Mouse (Mus musculus) heart, embryonic 14.5 days (tissue): ENCODE data around the gene Trat1. TPM values are rescaled to one million over a fixed set of nuclear protein-coding genes. Genes with fewer than 3 reads are reported as not detected.

Source experiments
- ATAC-seq: fragments of 200-750 bp; cut with Nextera tagmentation; 2 replicates; pipeline ENCODE4 v1.8.0; 2017; ENCODE audit warnings: low read depth, moderate TSS enrichment; ENCODE audit not compliant: insufficient number of reproducible peaks, insufficient read depth, low FRiP score
- H3K27ac ChIP-seq, 2 experiments: fragments of 200-500 bp in 1 of 2; fragments of 300-500 bp in 1 of 2; sonication (generic) in 1 of 2; replicated peaks in 1 of 2; 2 replicates each; pipeline ENCODE4 v1.5.1; 2012 to 2014; ENCODE audit warnings: low read depth in 2 of 2, low read length in 2 of 2, control low read depth in 1 of 2, mild to moderate bottlenecking in 1 of 2, mixed read lengths in 1 of 2; ENCODE audit not compliant: control insufficient read depth in 1 of 2, insufficient read depth in 1 of 2
- H3K27me3 ChIP-seq: fragments of 300-500 bp; sonication (generic); 2 replicates; pipeline ENCODE4 v1.6.1; 2014; ENCODE audit warnings: mild to moderate bottlenecking, low read length, control low read depth; ENCODE audit not compliant: control insufficient read depth, insufficient read depth
- H3K36me3 ChIP-seq: fragments of 300-500 bp; sonication (generic); 2 replicates; pipeline ENCODE4 v1.6.1; 2014; ENCODE audit warnings: mild to moderate bottlenecking, control low read depth, low read length, mixed read lengths; ENCODE audit not compliant: control insufficient read depth, insufficient read depth
- H3K4me1 ChIP-seq, 2 experiments: fragments of 200-500 bp in 1 of 2; fragments of 300-500 bp in 1 of 2; sonication (generic) in 1 of 2; 2 replicates each; pipeline ENCODE4 v1.6.1; 2012 to 2014; ENCODE audit warnings: low read length in 2 of 2, control low read depth in 1 of 2, mixed read lengths in 1 of 2; ENCODE audit not compliant: control insufficient read depth in 2 of 2, insufficient read depth in 2 of 2
- H3K4me2 ChIP-seq: fragments of 300-500 bp; sonication (generic); 2 replicates; pipeline ENCODE4 v1.6.1; 2014; ENCODE audit warnings: mild to moderate bottlenecking, low read length
- H3K4me3 ChIP-seq, 2 experiments: fragments of 200-500 bp in 1 of 2; fragments of 300-500 bp in 1 of 2; sonication (generic) in 1 of 2; 2 replicates each; pipeline ENCODE4 v1.5.1; 2012 to 2014; ENCODE audit warnings: low read length in 2 of 2, mild to moderate bottlenecking in 2 of 2, control low read depth in 1 of 2, low read depth in 1 of 2, moderate library complexity in 1 of 2; ENCODE audit not compliant: control insufficient read depth in 1 of 2, insufficient read depth in 1 of 2
- H3K9ac ChIP-seq: fragments of 300-500 bp; sonication (generic); 2 replicates; pipeline ENCODE4 v1.6.1; 2014; ENCODE audit warnings: mild to moderate bottlenecking, low read length
- H3K9me3 ChIP-seq: fragments of 300-500 bp; sonication (generic); 2 replicates; pipeline ENCODE4 v1.6.1; 2016; ENCODE audit warnings: low read length, control low read depth; ENCODE audit not compliant: control insufficient read depth
- WGBS: fragments of 180-500 bp; shearing (Covaris S2); extraction: QIAGEN DNeasy Blood & Tissue Kit; methylation state at CpG from one replicate; pipeline ENCODE4 v1.1.7; 2014; 5-methylcytosine and 5-hydroxymethylcytosine counted together
- polyA plus RNA-seq: library from polyadenylated mRNA; unstranded; fragments of >200 nt; fragmentation: Nextera tagmentation; extraction: Ambion mirVana; gene quantifications from 2 replicates; pipeline ENCODE4 v1.2.1, GENCODE M21; 2014

Gene Trat1
- not detected in 2 replicates for polyA plus RNA-seq

DNA sequence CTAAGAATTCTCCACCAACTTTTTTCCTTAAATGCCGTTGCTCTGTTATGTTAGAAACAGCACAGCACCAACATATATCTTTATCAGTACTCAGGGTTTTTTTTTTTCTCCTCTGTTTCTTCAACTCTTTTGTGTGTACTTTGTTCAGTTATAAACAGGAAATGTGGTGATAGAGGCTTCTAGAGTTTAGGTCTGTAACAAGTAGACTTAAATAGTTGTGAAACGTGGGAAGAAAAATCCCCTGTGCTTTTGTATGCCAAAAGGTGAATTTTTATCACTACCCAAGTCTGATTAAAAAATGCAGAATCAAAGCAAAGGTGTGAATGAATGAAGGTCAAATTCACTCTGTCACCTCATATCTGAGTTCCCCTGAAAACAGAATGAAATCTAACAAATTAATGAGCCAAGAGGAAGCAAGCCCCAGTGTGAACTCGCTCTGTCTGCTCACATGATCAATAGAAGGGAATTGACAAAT lies at the start of gene Trat1:
TSS of gene Trat1 (minus strand) at position 51 of the 475 bp plus-strand sequence.
- no peaks in the 10 kb centered on the region for H3K4me1 ChIP-seq
- WGBS: 71% methylated on average over 3 of the region's 3 CpGs
- H3K9ac ChIP-seq: no peak within 1 kb of the TSS
- no peaks in the 10 kb centered on the region for H3K36me3 ChIP-seq
- no peak for ATAC-seq
- H3K4me3 ChIP-seq: no peak within 1 kb of the TSS
- H3K9me3 ChIP-seq: no peaks in the 10 kb centered on the region
- H3K27ac ChIP-seq: no peak within 1 kb of the TSS
- H3K4me2 ChIP-seq: no peak within 1 kb of the TSS
- no peaks in the 10 kb centered on the region for H3K27me3 ChIP-seq

DNA sequence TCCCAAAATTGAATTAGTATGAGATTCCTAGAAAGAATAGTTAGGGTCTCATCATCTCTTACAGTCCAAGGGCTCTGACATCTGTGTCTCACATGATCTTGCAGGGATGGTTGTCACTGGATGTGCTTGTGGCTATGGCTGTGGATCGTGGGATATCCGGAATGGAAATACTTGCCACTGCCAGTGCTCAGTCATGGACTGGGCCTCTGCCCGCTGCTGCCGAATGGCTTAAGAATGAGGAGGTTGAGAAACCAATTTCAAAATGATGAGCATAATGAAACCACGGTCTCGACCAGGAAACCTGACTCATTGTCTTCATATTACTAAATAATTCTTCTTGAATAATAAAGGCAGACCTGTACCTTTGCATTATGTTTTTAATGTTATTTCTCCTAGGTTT lies 46.7 kb upstream of the Trat1 start:
- H3K9ac ChIP-seq: no peak overlapping the region
- no peak overlapping the region for H3K4me3 ChIP-seq
- no peaks in the 10 kb centered on the region for H3K27me3 ChIP-seq
- 89% methylated on average over 6 of the region's 6 CpGs for WGBS
- no peak for ATAC-seq
- H3K27ac ChIP-seq: no peak overlapping the region
- no peak overlapping the region for H3K4me2 ChIP-seq
- H3K4me1 ChIP-seq: no peaks in the 10 kb centered on the region
- no peaks in the 10 kb centered on the region for H3K9me3 ChIP-seq
- H3K36me3 ChIP-seq: no peaks in the 10 kb centered on the region

DNA sequence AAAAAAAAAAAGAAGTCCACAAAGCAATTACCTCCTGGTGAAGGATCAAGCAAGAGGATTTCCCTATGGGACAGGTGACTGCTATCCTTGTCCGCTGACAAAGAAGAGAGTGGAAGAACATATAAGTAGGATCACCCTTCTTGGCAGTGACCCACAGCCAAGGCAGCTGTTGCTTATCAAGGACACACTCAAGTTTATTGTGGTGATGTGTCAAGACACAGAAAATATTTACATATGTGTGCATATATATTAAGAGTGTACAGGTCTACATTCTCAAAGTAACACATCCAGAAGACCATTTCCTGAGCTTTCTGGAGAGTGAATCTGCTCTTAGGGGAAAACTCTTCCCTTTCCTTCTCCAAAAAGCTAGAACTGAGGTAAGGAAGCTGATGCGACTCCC lies 44.9 kb upstream of the Trat1 start, which contains the start of gene Retnlb:
TSS of gene Retnlb (plus strand) at position 162 of the 400 bp plus-strand sequence.
- H3K4me3 ChIP-seq: no peak within 1 kb of the TSS
- no peaks in the 10 kb centered on the region for H3K36me3 ChIP-seq
- H3K4me2 ChIP-seq: no peak within 1 kb of the TSS
- no peaks in the 10 kb centered on the region for H3K27me3 ChIP-seq
- H3K9me3 ChIP-seq: no peaks in the 10 kb centered on the region
- no peaks in the 10 kb centered on the region for H3K4me1 ChIP-seq
- no peak within 1 kb of the TSS for H3K9ac ChIP-seq
- no peak within 1 kb of the TSS for H3K27ac ChIP-seq
- WGBS: 90% methylated on average over 2 of the region's 2 CpGs
- ATAC-seq: no peak

GRCm38 (mm10) chr16:48811881-48812436 lies 40.1 kb upstream of the Trat1 start:
- H3K9me3 ChIP-seq: no peaks in the 10 kb centered on the region
- no peak overlapping the region for H3K4me2 ChIP-seq
- WGBS: 59% methylated on average over 7 of the region's 7 CpGs
- no peaks in the 10 kb centered on the region for H3K27me3 ChIP-seq
- H3K36me3 ChIP-seq: no peaks in the 10 kb centered on the region
- no peak overlapping the region for H3K9ac ChIP-seq
- no peak overlapping the region for H3K27ac ChIP-seq
- H3K4me3 ChIP-seq: no peak overlapping the region
- ATAC-seq: no peak
- no peaks in the 10 kb centered on the region for H3K4me1 ChIP-seq

- Histone ChIP-seq H3K36me3 (no peaks in the 10 kb centered on the region), H3K4me3 (no peak overlapping the region), H3K4me1 (no peaks in the 10 kb centered on the region), H3K4me2 (no peak overlapping the region), H3K27ac (no peak overlapping the region), H3K9me3 (no peaks in the 10 kb centered on the region), H3K27me3 (no peaks in the 10 kb centered on the region), H3K9ac (no peak overlapping the region)
- ATAC-seq: no peak
- WGBS: 50% methylated on average over 2 of the region's 2 CpGs
Observed at GRCm38 (mm10) chr16:48809374-48809773, 37.6 kb upstream of the Trat1 start.

GRCm38 (mm10) chr16:48806521-48806920 lies 34.7 kb upstream of the Trat1 start:
- ATAC-seq: no peak
- no peak overlapping the region for H3K4me2 ChIP-seq
- H3K4me1 ChIP-seq: no peaks in the 10 kb centered on the region
- H3K27ac ChIP-seq: no peak overlapping the region
- H3K9me3 ChIP-seq: no peaks in the 10 kb centered on the region
- H3K4me3 ChIP-seq: no peak overlapping the region
- WGBS: 67% methylated on average over 1 of the region's 1 CpGs
- H3K36me3 ChIP-seq: no peaks in the 10 kb centered on the region
- H3K27me3 ChIP-seq: no peaks in the 10 kb centered on the region
- H3K9ac ChIP-seq: no peak overlapping the region

- H3K9me3 ChIP-seq: no peaks in the 10 kb centered on the region
- H3K4me1 ChIP-seq: no peaks in the 10 kb centered on the region
- H3K9ac ChIP-seq: no peak overlapping the region
- no peak for ATAC-seq
- no peak overlapping the region for H3K27ac ChIP-seq
- no peaks in the 10 kb centered on the region for H3K36me3 ChIP-seq
- H3K27me3 ChIP-seq: no peaks in the 10 kb centered on the region
- 61% methylated on average over 1 of the region's 1 CpGs for WGBS
- H3K4me2 ChIP-seq: no peak overlapping the region
- no peak overlapping the region for H3K4me3 ChIP-seq
Observed at GRCm38 (mm10) chr16:48805412-48805811, 33.6 kb upstream of the Trat1 start.

DNA sequence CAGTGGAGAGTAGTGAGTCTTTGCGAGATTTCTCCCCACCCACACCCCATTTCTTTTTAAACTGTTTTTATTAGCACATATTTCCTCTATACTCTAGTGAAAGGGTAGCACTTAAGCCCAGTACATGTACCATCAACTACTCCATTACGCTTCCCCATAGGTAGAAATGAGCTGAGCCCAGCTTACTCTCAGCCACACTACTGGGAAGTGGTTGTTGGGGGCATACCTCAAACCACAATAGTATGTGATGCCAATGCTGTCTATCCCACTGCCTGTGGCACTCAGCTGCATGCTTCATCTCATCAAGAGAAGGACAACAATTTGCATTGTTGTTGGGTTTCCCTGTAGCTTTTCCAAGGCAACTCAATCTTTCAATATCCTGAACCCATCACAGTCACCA lies 29.1 kb upstream of the Trat1 start:
- ATAC-seq: no peak
- Histone ChIP-seq H3K4me2 (no peak overlapping the region), H3K27me3 (no peaks in the 10 kb centered on the region), H3K4me3 (no peak overlapping the region), H3K9me3 (no peaks in the 10 kb centered on the region), H3K27ac (no peak overlapping the region), H3K36me3 (no peaks in the 10 kb centered on the region), H3K4me1 (no peaks in the 10 kb centered on the region), H3K9ac (no peak overlapping the region)
- 79% methylated on average over 2 of the region's 2 CpGs for WGBS
